Mouse (Mus musculus): ENCODE results near the gene Nup210.
"Not testable (repeated sequence)": the region's sequence is repeated elsewhere in the genome, so short reads cannot be mapped to it uniquely, and the experiment has no call there.

The Nup210 gene

DNA sequence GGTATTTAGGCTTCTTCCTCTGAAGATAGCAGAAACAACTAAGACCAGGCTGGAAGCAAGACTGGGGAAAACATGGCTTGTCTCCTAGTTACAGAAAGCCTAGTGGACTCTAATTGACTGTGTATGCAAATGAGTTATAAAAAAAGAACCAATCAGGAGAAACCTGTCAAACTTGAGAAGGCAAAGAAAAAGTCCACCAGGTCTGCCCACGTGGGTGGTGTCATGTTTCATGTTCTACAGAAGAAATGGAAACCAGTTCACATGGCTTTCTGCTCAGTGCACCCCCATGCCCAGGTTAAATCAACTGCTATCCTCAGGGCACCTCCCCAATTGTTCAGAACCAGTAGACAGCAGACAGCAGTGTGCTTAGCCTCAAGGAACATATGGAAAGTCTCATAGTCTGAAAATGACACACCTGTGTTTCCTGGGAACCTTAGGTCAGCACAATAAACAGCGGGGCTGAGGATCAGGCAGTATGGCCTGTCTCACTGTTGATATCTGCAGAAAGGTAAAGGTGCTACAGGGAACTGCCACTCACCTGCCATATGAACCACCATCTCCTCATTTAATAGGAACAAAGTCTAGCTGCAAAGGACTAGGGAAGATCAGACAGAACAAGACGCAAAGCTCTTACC lies 11.7 kb downstream of the Nup210 start:
- DNase-seq (ENCODE audit: low spot score) = no peak

DNA sequence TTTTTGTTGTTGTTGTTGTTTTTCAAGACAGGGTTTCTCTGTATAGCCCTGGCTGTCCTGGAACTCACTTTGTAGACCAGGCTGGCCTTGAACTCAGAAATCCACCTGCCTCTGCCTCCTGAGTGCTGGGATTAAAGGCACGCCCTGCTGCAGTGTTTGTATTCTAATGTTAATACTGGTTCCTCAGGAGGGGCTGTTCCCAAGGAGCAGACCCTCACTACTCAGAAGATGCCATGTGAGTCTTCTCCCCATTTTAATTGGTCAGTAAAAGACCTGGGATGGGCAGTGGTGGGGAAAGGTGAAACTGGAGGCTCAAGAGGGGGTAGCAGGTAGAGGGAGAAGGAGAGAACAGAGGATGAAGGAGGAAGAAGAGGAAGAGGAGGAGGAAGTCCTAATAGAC lies 13.2 kb downstream of the Nup210 start:
- DNase-seq (ENCODE audit: low spot score) = not testable (repeated sequence)

- DNase-seq (ENCODE audit: low spot score) = no peak
Measured at GRCm38 (mm10) chr6:91100621-91101020, 16.0 kb downstream of the Nup210 start.

DNA sequence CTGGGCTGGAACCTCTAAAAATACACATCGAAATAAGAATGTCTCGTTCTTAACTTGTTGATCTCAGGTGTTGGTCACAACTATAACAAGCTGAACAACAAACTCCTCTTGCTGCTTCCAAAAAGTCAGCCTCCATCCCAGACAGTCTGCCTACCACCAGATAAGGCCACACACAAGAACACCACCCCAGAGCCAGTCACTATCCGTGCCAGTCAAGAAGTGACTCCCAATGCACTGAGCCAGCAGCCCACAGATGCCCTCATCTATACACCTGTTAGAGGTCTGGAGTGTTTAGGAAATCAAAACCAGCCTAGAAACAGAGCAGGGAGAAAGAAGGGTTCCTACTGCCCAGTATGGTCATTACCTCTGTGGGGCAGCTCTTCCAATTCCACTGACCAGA lies 18.8 kb downstream of the Nup210 start:
- no peak for DNase-seq (ENCODE audit: low spot score)

- DNase-seq (ENCODE audit: low spot score) = no peak
Measured at GRCm38 (mm10) chr6:91095072-91095601, 21.5 kb downstream of the Nup210 start.

GRCm38 (mm10) chr6:91092216-91092899 lies 24.3 kb downstream of the Nup210 start:
- DNase-seq (ENCODE audit: low spot score) = no peak

DNA sequence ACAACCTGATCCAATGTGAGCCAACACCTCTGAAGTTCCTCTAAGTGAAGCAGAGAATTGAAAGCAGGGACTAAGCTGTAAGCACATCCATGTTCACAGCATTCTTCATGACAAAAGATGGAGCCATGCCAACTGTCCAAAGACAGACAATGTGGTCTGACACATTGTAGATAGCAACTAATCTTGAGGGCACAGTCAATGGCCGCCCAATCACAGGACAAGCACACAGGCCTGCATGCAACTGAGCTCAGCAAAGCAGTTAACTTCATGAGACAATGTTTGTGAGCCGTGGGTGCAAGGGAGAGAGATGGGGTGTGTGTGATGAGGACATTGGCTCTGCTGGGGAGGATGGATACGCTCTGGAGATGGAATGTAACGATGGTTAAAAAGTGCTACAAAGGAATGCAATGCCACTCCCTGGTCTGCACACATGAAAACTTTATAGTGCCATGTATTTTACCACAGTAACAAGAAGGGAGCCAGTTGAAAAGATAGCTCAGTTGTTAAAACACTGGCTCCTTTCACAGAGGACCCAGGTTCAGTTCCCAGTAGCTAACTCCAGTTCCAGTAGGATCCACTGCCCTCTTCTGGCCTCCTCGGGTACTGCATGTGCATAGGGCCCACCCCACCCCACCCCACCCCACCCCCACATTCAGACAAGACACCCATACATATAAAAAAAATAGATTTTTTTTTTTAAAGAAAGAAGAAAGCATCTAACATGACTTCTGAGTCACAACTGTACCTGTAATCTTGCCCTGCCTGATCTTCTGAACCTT lies 31.3 kb downstream of the Nup210 start:
- no peak for DNase-seq (ENCODE audit: low spot score)

GRCm38 (mm10) chr6:91080033-91080432 lies 36.6 kb downstream of the Nup210 start:
- no peak for DNase-seq (ENCODE audit: low spot score)

GRCm38 (mm10) chr6:91076249-91076648 lies 40.4 kb downstream of the Nup210 start:
- peak; percentile 80 for DNase-seq (ENCODE audit: low spot score)

DNA sequence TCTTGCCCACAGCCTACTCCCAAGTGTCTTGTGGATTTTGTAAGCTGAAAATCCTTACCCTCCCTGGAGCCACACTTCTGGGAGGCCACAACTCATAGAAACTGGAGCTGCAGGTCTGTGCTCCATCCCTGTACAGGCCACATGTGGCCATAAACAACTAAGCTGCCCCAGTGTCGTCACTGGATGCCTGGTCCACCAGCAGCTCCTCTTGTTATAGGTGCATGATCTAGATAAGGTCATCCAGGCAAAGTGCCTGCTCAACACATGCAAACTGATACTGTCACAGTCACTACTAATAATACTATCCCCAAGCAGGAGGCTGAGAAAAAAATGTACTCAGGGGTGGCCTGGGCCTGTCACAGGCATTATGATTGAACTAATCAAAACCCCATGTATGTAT lies 48.1 kb downstream of the Nup210 start:
- DNase-seq (ENCODE audit: low spot score) = no peak

- no peak for DNase-seq (ENCODE audit: low spot score)
Measured at GRCm38 (mm10) chr6:91067048-91067447, 49.6 kb downstream of the Nup210 start.

DNA sequence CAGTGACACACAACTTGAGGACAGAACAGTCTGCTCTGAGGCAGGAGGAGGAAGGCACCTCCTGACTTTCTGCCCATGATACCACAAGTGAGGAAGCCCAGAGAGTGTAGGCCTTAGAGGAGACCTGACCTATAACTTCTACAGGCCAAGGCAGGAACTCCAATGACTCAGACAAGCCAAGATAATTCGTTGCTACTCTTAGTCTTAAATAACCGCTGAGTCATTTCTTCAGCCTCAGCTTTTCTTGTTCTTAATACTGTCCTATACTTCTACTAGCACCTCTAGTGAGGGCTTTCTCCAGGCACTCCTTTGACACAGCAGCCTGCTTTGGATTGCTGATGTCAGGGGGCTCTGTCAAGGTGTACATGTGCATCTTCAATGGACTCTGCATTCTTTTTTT lies 55.3 kb downstream of the Nup210 start:
- no peak for DNase-seq (ENCODE audit: low spot score)

- DNase-seq (ENCODE audit: low spot score) = no peak
Measured at GRCm38 (mm10) chr6:91059711-91060110, 56.9 kb downstream of the Nup210 start.

DNA sequence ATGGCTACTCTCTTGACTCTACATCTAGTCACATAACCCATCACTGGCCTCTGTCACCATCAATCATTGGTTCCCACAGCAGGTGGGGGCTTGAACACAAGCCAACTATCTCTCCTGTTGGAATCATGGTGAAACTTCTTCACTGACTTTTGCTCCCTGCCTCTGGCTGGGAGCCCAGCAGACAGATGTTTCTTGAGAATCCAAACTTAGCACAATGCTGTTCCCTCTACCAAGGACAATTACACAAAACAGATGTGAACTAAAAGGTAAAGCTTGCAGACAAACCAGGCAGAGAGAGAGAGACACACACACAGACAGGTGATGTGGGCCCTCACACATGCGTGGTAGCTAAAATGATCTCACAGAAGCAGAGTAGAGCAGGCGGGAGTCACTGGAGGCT lies 58.6 kb downstream of the Nup210 start:
- DNase-seq (ENCODE audit: low spot score) = no peak

DNA sequence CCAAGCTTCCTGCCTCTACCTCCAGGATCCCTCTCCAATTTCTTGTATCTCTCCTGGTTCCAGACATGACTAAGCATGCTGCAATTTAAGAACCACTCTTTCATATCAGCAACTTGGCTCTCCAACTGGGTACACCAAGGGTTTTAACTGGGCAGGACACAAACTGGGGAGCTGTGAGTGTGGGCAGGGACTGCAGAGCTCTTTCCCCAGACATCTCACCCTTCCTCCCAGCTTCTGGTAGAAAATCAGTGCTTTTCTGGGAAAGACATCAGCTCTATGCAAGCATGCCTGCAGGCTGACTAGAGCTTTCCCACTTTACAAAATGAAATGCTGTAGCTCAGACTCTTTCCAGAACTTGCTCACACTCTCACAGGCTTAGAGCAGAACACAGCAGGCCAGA lies 60.3 kb downstream of the Nup210 start:
- peak; percentile 33 for DNase-seq (ENCODE audit: low spot score)

GRCm38 (mm10) chr6:91052572-91052971 lies 64.1 kb downstream of the Nup210 start:
- no peak for DNase-seq (ENCODE audit: low spot score)

- no peak for DNase-seq (ENCODE audit: low spot score)
Measured at GRCm38 (mm10) chr6:91048019-91048418, 68.6 kb downstream of the Nup210 start.

GRCm38 (mm10) chr6:91047434-91047833 lies 69.2 kb downstream of the Nup210 start:
- DNase-seq (ENCODE audit: low spot score) = no peak

- DNase-seq (ENCODE audit: low spot score) = no peak
Measured at GRCm38 (mm10) chr6:91046184-91046583, 70.4 kb downstream of the Nup210 start.

DNA sequence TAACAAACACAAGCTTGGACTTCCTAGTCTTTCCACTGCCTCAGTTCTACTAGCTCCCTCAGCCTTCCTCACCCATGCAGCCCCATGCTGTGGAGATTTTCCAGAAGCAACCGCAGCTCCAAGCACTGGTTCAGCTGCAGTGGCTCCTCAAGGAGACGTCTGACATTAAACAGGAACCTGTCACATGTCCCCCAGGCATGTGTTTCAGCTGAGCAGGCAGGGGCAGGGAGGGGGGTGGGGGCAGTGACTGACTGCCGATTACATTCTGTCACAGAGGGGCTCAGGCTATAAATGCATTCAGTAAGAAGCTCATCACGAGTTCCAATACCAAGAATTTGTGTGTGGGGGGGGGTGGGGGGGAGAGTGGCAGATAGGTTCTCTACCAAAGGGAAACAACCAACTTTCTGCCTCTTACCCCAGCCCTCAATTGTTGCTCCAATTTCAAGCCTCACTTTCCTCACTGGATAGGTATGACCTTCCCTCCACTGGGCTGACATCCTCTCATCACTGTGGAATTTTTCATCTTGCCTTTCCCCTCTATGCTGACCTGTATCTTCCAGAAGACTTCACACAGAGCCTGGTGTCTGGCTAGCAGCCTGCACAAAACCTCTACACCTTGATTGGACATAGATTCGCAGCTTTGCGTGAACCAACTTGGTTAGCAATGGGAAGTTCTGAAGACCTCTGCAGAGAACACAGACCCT lies 71.8 kb downstream of the Nup210 start:
- no peak for DNase-seq (ENCODE audit: low spot score)

DNA sequence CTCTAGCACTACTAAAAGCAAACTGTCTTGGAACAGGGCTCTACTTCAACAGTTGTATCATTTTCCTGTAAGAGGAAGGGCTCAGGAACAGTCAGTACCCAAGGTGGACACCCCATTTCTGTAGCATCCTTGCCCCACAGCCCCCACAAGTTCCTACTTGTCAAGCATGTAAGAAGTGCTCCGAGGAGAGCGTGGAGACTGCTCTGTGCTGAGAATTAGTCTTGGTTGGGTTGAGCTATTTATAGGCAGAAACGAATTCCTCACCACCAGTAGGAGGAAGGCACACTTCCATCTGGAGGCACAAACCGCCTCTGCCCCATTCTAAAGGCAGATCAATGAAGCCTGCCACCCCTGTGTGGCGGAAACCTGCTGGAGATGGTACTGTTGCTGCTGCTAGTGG lies 75.3 kb downstream of the Nup210 start:
- DNase-seq (ENCODE audit: low spot score) = peak; percentile 44

- no peak for DNase-seq (ENCODE audit: low spot score)
Measured at GRCm38 (mm10) chr6:91028256-91028655, 88.4 kb downstream of the Nup210 start.
